Mouse (Mus musculus): Measurements from ENCODE around the gene Akt1. TPM values are rescaled to one million over a fixed set of nuclear protein-coding genes. Genes with fewer than 3 reads are reported as not detected.

The Akt1 gene
- total and polyA plus RNA-seq, 3 experiments: 66.6 to 144 (median 74.4) TPM

DNA sequence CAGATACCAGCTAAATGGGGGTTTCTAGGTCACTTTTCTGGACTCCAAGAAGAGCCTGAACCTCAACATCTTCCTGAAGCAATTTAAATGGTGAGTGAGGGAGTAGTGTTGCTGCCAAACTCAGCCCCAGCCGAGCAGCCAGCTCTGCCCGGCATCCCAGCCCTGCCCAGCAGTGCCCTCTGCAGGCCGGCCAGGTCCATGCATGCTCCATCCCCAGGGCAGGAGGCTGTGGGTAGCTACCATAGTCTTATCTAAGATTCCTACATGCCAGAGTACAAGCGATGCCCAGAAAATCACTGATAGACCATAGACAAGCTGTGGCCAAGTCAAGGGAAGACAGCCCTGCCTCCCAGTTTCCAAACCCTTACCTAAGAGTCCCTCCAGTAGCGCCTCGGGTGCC, 68.9 kb downstream of the Akt1 start (continued):
- TF ChIP-seq TCF12 (IDR thresholded peaks at IDR 0.05; ENCODE audit: low read depth, low read length) (peak; percentile 35; the same call in 1 of the 2 replicates), CHD1 (IDR thresholded peaks at IDR 0.05; ENCODE audit: low read depth, low read length) (no peak), CTCF (conservative IDR thresholded peaks at IDR 0.05 in 1 of 2, IDR thresholded peaks at IDR 0.05 in 1 of 2; ENCODE audit: low read depth in 2 of 2, low read length in 2 of 2) (peak; percentile 61 to 96), TBP (conservative IDR thresholded peaks at IDR 0.05; ENCODE audit: low read depth, low read length) (no peak), SMC3 (IDR thresholded peaks at IDR 0.05; ENCODE audit: low read depth, low read length) (peak; percentile 91)

DNA sequence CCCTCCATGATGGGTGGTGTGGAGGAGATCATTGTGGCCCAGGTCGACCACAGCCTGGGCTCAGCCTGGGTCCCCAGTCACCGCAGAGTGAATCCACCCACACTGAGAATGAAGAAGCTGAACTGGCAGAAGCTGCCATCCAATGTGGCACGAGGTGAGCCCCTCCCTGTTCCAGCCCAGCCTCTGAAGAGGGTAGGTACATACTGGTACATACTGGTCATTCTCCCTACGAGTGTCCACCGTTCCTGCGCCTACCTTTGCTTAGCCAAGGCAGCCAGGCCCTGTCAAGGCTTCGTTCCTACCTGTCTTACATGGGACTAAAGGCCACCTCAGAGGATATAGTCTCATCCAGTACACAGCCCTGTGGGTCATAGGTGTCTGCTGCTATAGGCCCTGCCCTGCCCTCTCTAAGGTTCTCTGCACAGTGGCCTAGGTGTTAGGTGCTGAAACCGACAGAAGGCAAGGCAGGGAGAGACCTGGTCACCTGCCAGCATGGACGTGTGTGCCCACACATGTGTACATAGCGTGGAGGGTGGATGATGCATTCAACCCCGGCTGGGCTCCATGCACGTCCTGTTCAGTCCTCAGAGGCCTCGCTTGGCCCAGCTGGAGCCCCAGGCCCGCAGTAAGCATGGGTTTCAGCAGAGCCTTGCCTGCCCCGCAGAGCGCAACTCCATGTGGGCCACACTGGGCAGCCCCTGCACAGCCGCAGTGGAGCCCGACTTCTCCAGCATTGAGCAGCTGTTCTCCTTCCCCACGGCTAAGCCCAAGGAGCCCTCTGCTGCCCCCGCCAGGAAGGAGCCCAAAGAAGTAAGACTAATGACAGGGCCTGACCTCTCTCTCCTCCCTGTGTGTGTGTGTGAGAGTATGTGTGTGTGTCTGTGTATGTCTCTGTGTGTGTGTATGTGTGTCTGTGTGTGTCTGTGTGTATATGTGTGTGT, 69.7 kb downstream of the Akt1 start:
- H3K4me2 ChIP-seq (ENCODE audit: insufficient read depth, low read depth, poor library complexity, severe bottlenecking): no peak overlapping the region
- 0 out of 2 replicates have a peak overlapping the region, but pooled peaks have one; percentile 27 for H3K27ac ChIP-seq (ENCODE audit: insufficient read depth, low read depth)
- dilution Hi-C loops (cut with MboI; ENCODE audit: extremely low pct_ligation_motif_present, extremely low pct_unique_long_range_greater_than_20kb, low sequenced_read_pairs) (no loop called here), in situ Hi-C loops (cut with MboI; ENCODE audit: low pct_ligation_motif_present, low pct_unique_long_range_greater_than_20kb, low sequenced_read_pairs) (no loop called here)
- peaks cover 92 to 95% of the 10 kb centered on the region in 2 experiments for H3K36me3 ChIP-seq (replicated peaks in 1 of 2; ENCODE audit: control insufficient read depth in 1 of 2, insufficient read depth in 1 of 2, low read length in 1 of 2)
- TF ChIP-seq CTCF (conservative IDR thresholded peaks at IDR 0.05 in 1 of 2, IDR thresholded peaks at IDR 0.05 in 1 of 2; ENCODE audit: low read depth in 2 of 2, low read length in 2 of 2) (peak in 1 of 2 experiments; percentile 72; a peak in 2 of 4 replicates), ETS1 (conservative IDR thresholded peaks at IDR 0.05; ENCODE audit: low read depth, low read length) (0 out of 2 replicates have a peak, but pooled peaks have one; percentile 14), SMC3 (IDR thresholded peaks at IDR 0.05; ENCODE audit: low read depth, low read length) (peak; percentile 65), NRF1 (IDR thresholded peaks at IDR 0.05; ENCODE audit: low read depth, low read length) (peak; percentile 77), RAD21 (IDR thresholded peaks at IDR 0.05; ENCODE audit: low read depth, low read length) (peak; percentile 52), MYC (IDR thresholded peaks at IDR 0.05; ENCODE audit: low read depth, low read length) (no peak)
- DNase-seq (ENCODE audit: extremely low read depth): peak; percentile 69
- no peak overlapping the region for H3K9ac ChIP-seq (ENCODE audit: insufficient read depth, low read depth)
- H3K79me2 ChIP-seq (replicated peaks; ENCODE audit: control insufficient read depth, extremely low read depth, insufficient read depth, poor library complexity, severe bottlenecking): no peaks in the 10 kb centered on the region
- peaks cover 27 to 74% of the 10 kb centered on the region in 2 experiments for H3K4me1 ChIP-seq (ENCODE audit: control insufficient read depth in 1 of 2, insufficient read depth in 2 of 2)
- H3K27me3 ChIP-seq (replicated peaks): no peaks in the 10 kb centered on the region
- H3K9me3 ChIP-seq (replicated peaks; ENCODE audit: low read length): no peaks in the 10 kb centered on the region
- H3K4me3 ChIP-seq (replicated peaks in 1 of 3; ENCODE audit: low read depth in 2 of 3, low read length in 2 of 3, poor library complexity in 1 of 3): no peak overlapping the region

DNA sequence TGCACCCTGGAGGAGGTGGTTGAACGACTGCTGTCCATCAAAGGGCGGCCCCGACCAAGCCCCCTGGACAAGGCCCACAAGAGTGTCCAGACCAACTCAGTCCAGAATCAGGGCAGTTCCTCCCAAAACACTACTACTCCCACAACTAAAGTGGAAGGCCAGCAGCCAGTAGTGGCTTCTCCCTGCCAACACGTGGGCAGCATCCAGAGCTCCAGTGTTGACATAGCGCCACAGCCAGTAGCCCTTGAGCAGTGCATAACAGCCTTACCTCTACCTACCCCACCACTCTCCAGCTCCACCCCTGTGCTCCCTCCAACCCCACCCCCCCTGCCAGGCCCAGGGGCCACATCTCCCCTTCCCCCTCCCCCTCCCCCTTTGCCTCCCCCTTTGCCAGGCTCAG, 70.7 kb downstream of the Akt1 start:
- Histone ChIP-seq H3K9ac (ENCODE audit: insufficient read depth, low read depth) (no peak overlapping the region), H3K4me3 (replicated peaks in 1 of 3; ENCODE audit: low read depth in 2 of 3, low read length in 2 of 3, poor library complexity in 1 of 3) (no peak overlapping the region), H3K27me3 (replicated peaks) (no peaks in the 10 kb centered on the region), H3K79me2 (replicated peaks; ENCODE audit: control insufficient read depth, extremely low read depth, insufficient read depth, poor library complexity, severe bottlenecking) (peaks cover 3% of the 10 kb centered on the region), H3K9me3 (replicated peaks; ENCODE audit: low read length) (no peaks in the 10 kb centered on the region), H3K36me3 (replicated peaks in 1 of 2; ENCODE audit: control insufficient read depth in 1 of 2, insufficient read depth in 1 of 2, low read length in 1 of 2) (peaks cover 87 to 94% of the 10 kb centered on the region in 2 experiments), H3K27ac (ENCODE audit: insufficient read depth, low read depth) (no peak overlapping the region), H3K4me2 (ENCODE audit: insufficient read depth, low read depth, poor library complexity, severe bottlenecking) (no peak overlapping the region), H3K4me1 (ENCODE audit: control insufficient read depth in 1 of 2, insufficient read depth in 2 of 2) (peaks cover 29 to 78% of the 10 kb centered on the region in 2 experiments)
- in situ Hi-C loops (cut with MboI; ENCODE audit: low pct_ligation_motif_present, low pct_unique_long_range_greater_than_20kb, low sequenced_read_pairs): no loop called here
- TF ChIP-seq MAZ (IDR thresholded peaks at IDR 0.05; ENCODE audit: low read depth, low read length): no peak
- TF ChIP-seq HCFC1 (IDR thresholded peaks at IDR 0.05; ENCODE audit: low read depth, low read length): no peak
- no peak for TF ChIP-seq IRF4 (IDR thresholded peaks at IDR 0.05; ENCODE audit: low read depth, low read length)
- no peak for TF ChIP-seq TBP (conservative IDR thresholded peaks at IDR 0.05; ENCODE audit: low read depth, low read length)
- TF ChIP-seq MAFK (IDR thresholded peaks at IDR 0.05; ENCODE audit: insufficient replicate concordance, low read length): no peak
- no peak for TF ChIP-seq MEF2A (IDR thresholded peaks at IDR 0.05; ENCODE audit: borderline replicate concordance, low read depth, low read length)
- no peak for TF ChIP-seq CHD2 (IDR thresholded peaks at IDR 0.05; ENCODE audit: low read length)
- TF ChIP-seq ZMIZ1 (IDR thresholded peaks at IDR 0.05; ENCODE audit: low read depth, low read length): no peak
- dilution Hi-C loops (cut with MboI; ENCODE audit: extremely low pct_ligation_motif_present, extremely low pct_unique_long_range_greater_than_20kb, low sequenced_read_pairs): no loop called here
- DNase-seq (ENCODE audit: extremely low read depth): no peak

Other genes starting within 250 kb of the Akt1 start
- gene A530016L24Rik, start 185.4 kb downstream of the Akt1 start, total RNA-seq (2012; rRNA removed): not detected in 2 replicates
- gene A530016L24Rik, start 185.4 kb downstream of the Akt1 start, total RNA-seq (2014; rRNA removed): not detected in 2 replicates
- gene A530016L24Rik, start 185.4 kb downstream of the Akt1 start, polyA plus RNA-seq (2012; ENCODE audit: insufficient read length, low read depth): not detected in 2 replicates
- not detected in 2 replicates for gene Tmem179, start 158.1 kb downstream of the Akt1 start, total RNA-seq (2012; rRNA removed)
- gene Tmem179, start 158.1 kb downstream of the Akt1 start, total RNA-seq (2014; rRNA removed): not detected in 2 replicates
- not detected in 2 replicates for gene Tmem179, start 158.1 kb downstream of the Akt1 start, polyA plus RNA-seq (2012; ENCODE audit: insufficient read length, low read depth)
- 29.7 and 36.6 TPM in 2 replicates for gene Inf2, start 86.1 kb downstream of the Akt1 start, total RNA-seq (2012; rRNA removed)
- 13.5 and 13.9 TPM in 2 replicates for gene Inf2, start 86.1 kb downstream of the Akt1 start, total RNA-seq (2014; rRNA removed)
- 129 and 131 TPM in 2 replicates for gene Inf2, start 86.1 kb downstream of the Akt1 start, polyA plus RNA-seq (2012; ENCODE audit: insufficient read length, low read depth)
- gene Adssl1, start 54.8 kb downstream of the Akt1 start, total RNA-seq (2012; rRNA removed): 9.4 and 10.7 TPM in 2 replicates
- 10.2 and 11.8 TPM in 2 replicates for gene Adssl1, start 54.8 kb downstream of the Akt1 start, total RNA-seq (2014; rRNA removed)
- 29.4 and 37.1 TPM in 2 replicates for gene Adssl1, start 54.8 kb downstream of the Akt1 start, polyA plus RNA-seq (2012; ENCODE audit: insufficient read length, low read depth)
- gene Siva1, start 30.2 kb downstream of the Akt1 start, total RNA-seq (2012; rRNA removed): 137 and 149 TPM in 2 replicates
- 78.1 and 81.9 TPM in 2 replicates for gene Siva1, start 30.2 kb downstream of the Akt1 start, total RNA-seq (2014; rRNA removed)
- 135 and 158 TPM in 2 replicates for gene Siva1, start 30.2 kb downstream of the Akt1 start, polyA plus RNA-seq (2012; ENCODE audit: insufficient read length, low read depth)
- 0.30 and 0.63 TPM in 2 replicates for gene Zbtb42, start 3.9 kb upstream of the Akt1 start, total RNA-seq (2012; rRNA removed)
- not detected in 2 replicates for gene Zbtb42, start 3.9 kb upstream of the Akt1 start, total RNA-seq (2014; rRNA removed)
- 0.08 and 0.11 TPM in 2 replicates for gene Zbtb42, start 3.9 kb upstream of the Akt1 start, polyA plus RNA-seq (2012; ENCODE audit: insufficient read length, low read depth)
- 30.6 and 39.1 TPM in 2 replicates for gene Cep170b, start 45.6 kb upstream of the Akt1 start, total RNA-seq (2012; rRNA removed)
- 44.4 and 48.1 TPM in 2 replicates for gene Cep170b, start 45.6 kb upstream of the Akt1 start, total RNA-seq (2014; rRNA removed)
- 44.4 and 63.1 TPM in 2 replicates for gene Cep170b, start 45.6 kb upstream of the Akt1 start, polyA plus RNA-seq (2012; ENCODE audit: insufficient read length, low read depth)
- gene Pld4, start 85.8 kb upstream of the Akt1 start, total RNA-seq (2012; rRNA removed): 149 and 155 TPM in 2 replicates
- gene Pld4, start 85.8 kb upstream of the Akt1 start, total RNA-seq (2014; rRNA removed): 112 and 117 TPM in 2 replicates
- gene Pld4, start 85.8 kb upstream of the Akt1 start, polyA plus RNA-seq (2012; ENCODE audit: insufficient read length, low read depth): 196 and 226 TPM in 2 replicates
- 16.2 and 27.7 TPM in 2 replicates for gene Ahnak2, start 127.8 kb upstream of the Akt1 start, total RNA-seq (2012; rRNA removed)
- gene Ahnak2, start 127.8 kb upstream of the Akt1 start, total RNA-seq (2014; rRNA removed): 2.0 and 3.1 TPM in 2 replicates
- 14.4 and 14.6 TPM in 2 replicates for gene Ahnak2, start 127.8 kb upstream of the Akt1 start, polyA plus RNA-seq (2012; ENCODE audit: insufficient read length, low read depth)
- gene Clba1, start 134.1 kb upstream of the Akt1 start, total RNA-seq (2012; rRNA removed): 3.1 and 3.5 TPM in 2 replicates
- gene Clba1, start 134.1 kb upstream of the Akt1 start, total RNA-seq (2014; rRNA removed): 2.5 TPM in 2 replicates
- 3.0 and 3.5 TPM in 2 replicates for gene Clba1, start 134.1 kb upstream of the Akt1 start, polyA plus RNA-seq (2012; ENCODE audit: insufficient read length, low read depth)
- gene Cdca4, start 154.5 kb upstream of the Akt1 start, total RNA-seq (2012; rRNA removed): 78.0 and 90.6 TPM in 2 replicates
- gene Cdca4, start 154.5 kb upstream of the Akt1 start, total RNA-seq (2014; rRNA removed): 111 and 128 TPM in 2 replicates
- 68.3 and 78.0 TPM in 2 replicates for gene Cdca4, start 154.5 kb upstream of the Akt1 start, polyA plus RNA-seq (2012; ENCODE audit: insufficient read length, low read depth)
- gene Gpr132, start 193.3 kb upstream of the Akt1 start, total RNA-seq (2012; rRNA removed): 31.1 and 44.7 TPM in 2 replicates
- 19.4 and 24.4 TPM in 2 replicates for gene Gpr132, start 193.3 kb upstream of the Akt1 start, total RNA-seq (2014; rRNA removed)
- 50.9 and 62.1 TPM in 2 replicates for gene Gpr132, start 193.3 kb upstream of the Akt1 start, polyA plus RNA-seq (2012; ENCODE audit: insufficient read length, low read depth)

Data from CH12.LX (cell line).